Mouse (Mus musculus): ENCODE data around the gene Taok1. TPM values are rescaled to one million over a fixed set of nuclear protein-coding genes. Genes with fewer than 3 reads are reported as not detected.

Gene Taok1
- polyA plus RNA-seq, 1 experiment from 2014 or later: 24.1 TPM

- Histone ChIP-seq H3K27me3 (ENCODE audit: control insufficient read depth, insufficient read depth, low read length) (no peaks in the 10 kb centered on the region), H3K4me1 (ENCODE audit: control insufficient read depth, insufficient read depth, low read length) (peaks cover 16% of the 10 kb centered on the region), H3K4me3 (ENCODE audit: low read depth, low read length) (no peak overlapping the region), H3K36me3 (ENCODE audit: control insufficient read depth, insufficient read depth, low read length) (peaks cover 50% of the 10 kb centered on the region), H3K4me2 (replicated peaks; ENCODE audit: low read depth, low read length) (no peak overlapping the region), H3K27ac (ENCODE audit: low read length) (no peak overlapping the region), H3K9ac (replicated peaks; ENCODE audit: low read depth, low read length) (no peak overlapping the region), H3K9me3 (ENCODE audit: control insufficient read depth, low read depth, low read length) (no peaks in the 10 kb centered on the region)
- 70% methylated on average over 17 of the region's 17 CpGs for WGBS
- no peak; the same call in 1 of the 2 replicates for ATAC-seq (ENCODE audit: insufficient number of reproducible peaks, insufficient read depth, low FRiP score, low read depth)
Measured at GRCm38 (mm10) chr11:77500361-77501325, 107.0 kb downstream of the Taok1 start.

- 83% methylated on average over 7 of the region's 7 CpGs for WGBS
- H3K4me2 ChIP-seq (replicated peaks; ENCODE audit: low read depth, low read length): no peak overlapping the region
- H3K36me3 ChIP-seq (ENCODE audit: control insufficient read depth, insufficient read depth, low read length): peaks cover 37% of the 10 kb centered on the region
- no peaks in the 10 kb centered on the region for H3K9me3 ChIP-seq (ENCODE audit: control insufficient read depth, low read depth, low read length)
- no peak overlapping the region for H3K9ac ChIP-seq (replicated peaks; ENCODE audit: low read depth, low read length)
- no peak overlapping the region for H3K27ac ChIP-seq (ENCODE audit: low read length)
- peaks cover 28% of the 10 kb centered on the region for H3K4me1 ChIP-seq (ENCODE audit: control insufficient read depth, insufficient read depth, low read length)
- H3K27me3 ChIP-seq (ENCODE audit: control insufficient read depth, insufficient read depth, low read length): no peaks in the 10 kb centered on the region
- no peak overlapping the region for H3K4me3 ChIP-seq (ENCODE audit: low read depth, low read length)
- no peak for ATAC-seq (ENCODE audit: insufficient number of reproducible peaks, insufficient read depth, low FRiP score, low read depth)
Measured at GRCm38 (mm10) chr11:77499354-77499753, 108.3 kb downstream of the Taok1 start.

GRCm38 (mm10) chr11:77498261-77499139 is 109.1 kb downstream of the Taok1 start:
- Histone ChIP-seq H3K4me1 (ENCODE audit: control insufficient read depth, insufficient read depth, low read length) (peaks cover 31% of the 10 kb centered on the region), H3K4me2 (replicated peaks; ENCODE audit: low read depth, low read length) (no peak overlapping the region), H3K27ac (ENCODE audit: low read length) (peak overlapping the region; percentile 44; the same call in 1 of the 2 replicates), H3K9me3 (ENCODE audit: control insufficient read depth, low read depth, low read length) (no peaks in the 10 kb centered on the region), H3K27me3 (ENCODE audit: control insufficient read depth, insufficient read depth, low read length) (no peaks in the 10 kb centered on the region), H3K36me3 (ENCODE audit: control insufficient read depth, insufficient read depth, low read length) (peaks cover 32% of the 10 kb centered on the region), H3K9ac (replicated peaks; ENCODE audit: low read depth, low read length) (no peak overlapping the region), H3K4me3 (ENCODE audit: low read depth, low read length) (no peak overlapping the region)
- no peak for ATAC-seq (ENCODE audit: insufficient number of reproducible peaks, insufficient read depth, low FRiP score, low read depth)
- 78% methylated on average over 12 of the region's 12 CpGs for WGBS

GRCm38 (mm10) chr11:77497851-77498250 is 109.8 kb downstream of the Taok1 start:
- peaks cover 25% of the 10 kb centered on the region; the same call in 1 of the 2 replicates for H3K36me3 ChIP-seq (ENCODE audit: control insufficient read depth, insufficient read depth, low read length)
- H3K9ac ChIP-seq (replicated peaks; ENCODE audit: low read depth, low read length): no peak overlapping the region
- WGBS: 52% methylated on average over 4 of the region's 4 CpGs
- no peak for ATAC-seq (ENCODE audit: insufficient number of reproducible peaks, insufficient read depth, low FRiP score, low read depth)
- H3K27me3 ChIP-seq (ENCODE audit: control insufficient read depth, insufficient read depth, low read length): no peaks in the 10 kb centered on the region
- H3K4me3 ChIP-seq (ENCODE audit: low read depth, low read length): no peak overlapping the region
- H3K9me3 ChIP-seq (ENCODE audit: control insufficient read depth, low read depth, low read length): no peaks in the 10 kb centered on the region
- peak overlapping the region; percentile 71; the same call in 1 of the 2 replicates for H3K27ac ChIP-seq (ENCODE audit: low read length)
- H3K4me2 ChIP-seq (replicated peaks; ENCODE audit: low read depth, low read length): no peak overlapping the region
- peaks cover 31% of the 10 kb centered on the region for H3K4me1 ChIP-seq (ENCODE audit: control insufficient read depth, insufficient read depth, low read length)

- Histone ChIP-seq H3K4me2 (replicated peaks; ENCODE audit: low read depth, low read length) (no peak overlapping the region), H3K27ac (ENCODE audit: low read length) (peak overlapping the region; percentile 71; the same call in 1 of the 2 replicates), H3K4me3 (ENCODE audit: low read depth, low read length) (no peak overlapping the region), H3K4me1 (ENCODE audit: control insufficient read depth, insufficient read depth, low read length) (peaks cover 32% of the 10 kb centered on the region), H3K9me3 (ENCODE audit: control insufficient read depth, low read depth, low read length) (no peaks in the 10 kb centered on the region), H3K9ac (replicated peaks; ENCODE audit: low read depth, low read length) (no peak overlapping the region), H3K36me3 (ENCODE audit: control insufficient read depth, insufficient read depth, low read length) (peaks cover 20% of the 10 kb centered on the region; the same call in 1 of the 2 replicates), H3K27me3 (ENCODE audit: control insufficient read depth, insufficient read depth, low read length) (no peaks in the 10 kb centered on the region)
- ATAC-seq (ENCODE audit: insufficient number of reproducible peaks, insufficient read depth, low FRiP score, low read depth): no peak
- 24% methylated on average over 6 of the region's 6 CpGs for WGBS
Measured at GRCm38 (mm10) chr11:77497341-77497756, 110.3 kb downstream of the Taok1 start.

GRCm38 (mm10) chr11:77495507-77495906 is 112.1 kb downstream of the Taok1 start:
- Histone ChIP-seq H3K27ac (ENCODE audit: low read length) (no peak overlapping the region), H3K9ac (replicated peaks; ENCODE audit: low read depth, low read length) (no peak overlapping the region), H3K4me1 (ENCODE audit: control insufficient read depth, insufficient read depth, low read length) (peaks cover 45% of the 10 kb centered on the region), H3K36me3 (ENCODE audit: control insufficient read depth, insufficient read depth, low read length) (peaks cover 13% of the 10 kb centered on the region; the same call in 1 of the 2 replicates), H3K4me3 (ENCODE audit: low read depth, low read length) (no peak overlapping the region), H3K27me3 (ENCODE audit: control insufficient read depth, insufficient read depth, low read length) (no peaks in the 10 kb centered on the region), H3K9me3 (ENCODE audit: control insufficient read depth, low read depth, low read length) (no peaks in the 10 kb centered on the region), H3K4me2 (replicated peaks; ENCODE audit: low read depth, low read length) (no peak overlapping the region)
- ATAC-seq (ENCODE audit: insufficient number of reproducible peaks, insufficient read depth, low FRiP score, low read depth): no peak

- H3K4me1 ChIP-seq (ENCODE audit: control insufficient read depth, insufficient read depth, low read length): peaks cover 45% of the 10 kb centered on the region
- peak overlapping the region; percentile 78 for H3K4me2 ChIP-seq (replicated peaks; ENCODE audit: low read depth, low read length)
- H3K27me3 ChIP-seq (ENCODE audit: control insufficient read depth, insufficient read depth, low read length): no peaks in the 10 kb centered on the region
- whole genome bisulfite sequencing: 64% methylated on average over 6 of the region's 6 CpGs
- peak overlapping the region; percentile 62 for H3K4me3 ChIP-seq (ENCODE audit: low read depth, low read length)
- H3K9ac ChIP-seq (replicated peaks; ENCODE audit: low read depth, low read length): no peak overlapping the region
- peak overlapping the region; percentile 52; the same call in 1 of the 2 replicates for H3K27ac ChIP-seq (ENCODE audit: low read length)
- ATAC-seq (ENCODE audit: insufficient number of reproducible peaks, insufficient read depth, low FRiP score, low read depth): no peak
- H3K9me3 ChIP-seq (ENCODE audit: control insufficient read depth, low read depth, low read length): no peaks in the 10 kb centered on the region
- H3K36me3 ChIP-seq (ENCODE audit: control insufficient read depth, insufficient read depth, low read length): peaks cover 6% of the 10 kb centered on the region; the same call in 1 of the 2 replicates
Measured at GRCm38 (mm10) chr11:77494782-77495181, 112.8 kb downstream of the Taok1 start.

DNA sequence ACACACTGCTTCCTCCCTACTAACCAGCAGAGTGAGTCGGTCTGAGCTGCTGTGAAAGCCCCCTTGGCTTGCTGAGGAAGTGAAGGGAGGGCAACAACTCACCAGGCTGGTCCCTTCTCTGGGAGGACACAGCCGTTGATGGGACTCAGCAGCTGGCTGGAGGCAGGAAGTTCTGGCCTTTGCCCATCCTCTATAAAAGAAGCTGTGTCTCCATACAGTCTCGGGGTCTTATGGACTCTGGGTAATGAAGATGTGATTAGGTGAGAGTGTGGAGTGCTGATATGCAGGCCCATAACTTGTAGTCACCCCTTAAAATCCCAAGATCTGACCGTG is 113.3 kb downstream of the Taok1 start:
- Histone ChIP-seq H3K4me1 (ENCODE audit: control insufficient read depth, insufficient read depth, low read length) (peaks cover 45% of the 10 kb centered on the region), H3K36me3 (ENCODE audit: control insufficient read depth, insufficient read depth, low read length) (peaks cover 2% of the 10 kb centered on the region; the same call in 1 of the 2 replicates), H3K9me3 (ENCODE audit: control insufficient read depth, low read depth, low read length) (no peaks in the 10 kb centered on the region), H3K4me3 (ENCODE audit: low read depth, low read length) (peak overlapping the region; percentile 62), H3K9ac (replicated peaks; ENCODE audit: low read depth, low read length) (peak overlapping the region; percentile 97), H3K27me3 (ENCODE audit: control insufficient read depth, insufficient read depth, low read length) (no peaks in the 10 kb centered on the region), H3K4me2 (replicated peaks; ENCODE audit: low read depth, low read length) (peak overlapping the region; percentile 78), H3K27ac (ENCODE audit: low read length) (peak overlapping the region; percentile 52)
- no peak for ATAC-seq (ENCODE audit: insufficient number of reproducible peaks, insufficient read depth, low FRiP score, low read depth)
- WGBS: 28% methylated on average over 4 of the region's 4 CpGs
